Mouse (Mus musculus) T-helper 1 cell (primary cell): ENCODE data around the gene Foxp1.

Experiments
- in situ Hi-C: fragments of 300-600 bp; cut with MboI, MseI; formaldehyde crosslinking; loops from one replicate; pipeline ENCODE4 v1.15.1; 2025; ENCODE audit warnings: high pct_unique_total_duplicates

Foxp1 gene

GRCm38 (mm10) chr6:99297535-99297934 is 225.0 kb downstream of the Foxp1 start:
- in situ Hi-C loops: no loop called here

GRCm38 (mm10) chr6:99295495-99295894 is 227.0 kb downstream of the Foxp1 start:
- in situ Hi-C loops: no loop called here

DNA sequence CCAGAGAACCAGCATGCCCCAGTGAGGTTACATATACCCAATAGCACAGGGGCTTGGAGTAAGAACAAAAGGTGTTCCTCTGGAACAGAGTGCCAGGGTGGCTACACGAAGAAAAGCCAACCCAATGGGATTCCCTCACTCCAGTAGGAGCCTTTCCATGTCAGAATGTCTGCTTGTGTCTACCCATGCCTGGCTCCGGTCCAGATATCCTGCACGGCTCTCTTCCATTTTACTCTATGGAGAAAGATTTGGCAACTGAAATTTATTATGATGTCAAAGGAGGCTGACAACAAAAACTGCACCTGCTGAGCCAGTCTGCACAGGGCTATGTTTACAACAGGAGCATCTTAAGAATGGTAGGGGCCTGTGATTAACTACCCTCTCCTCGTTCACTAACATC is 233.3 kb downstream of the Foxp1 start:
- in situ Hi-C loops: no loop called here

DNA sequence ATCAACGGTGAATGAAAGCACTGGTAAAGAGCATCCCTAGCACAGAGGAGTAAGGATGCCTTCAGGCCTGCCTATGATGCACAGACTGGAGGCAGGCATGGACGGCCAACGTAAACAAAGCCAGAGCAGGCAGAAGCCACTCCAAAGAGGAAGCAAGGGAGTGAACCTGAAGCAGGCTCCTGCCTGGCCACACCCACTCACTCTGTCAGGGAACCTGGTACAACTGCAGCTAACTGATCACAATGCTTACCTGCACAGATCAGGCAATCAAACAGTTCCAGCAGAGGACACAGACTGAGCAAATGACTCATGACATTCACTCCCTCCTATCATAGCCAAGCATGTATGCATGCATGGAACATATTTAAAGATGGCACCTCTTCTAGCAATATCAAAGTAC is 237.5 kb downstream of the Foxp1 start:
- in situ Hi-C loops: no loop called here

- in situ Hi-C loops: no loop called here
These were observed 238.5 kb downstream of the Foxp1 start for GRCm38 (mm10) chr6:99284019-99284418.

DNA sequence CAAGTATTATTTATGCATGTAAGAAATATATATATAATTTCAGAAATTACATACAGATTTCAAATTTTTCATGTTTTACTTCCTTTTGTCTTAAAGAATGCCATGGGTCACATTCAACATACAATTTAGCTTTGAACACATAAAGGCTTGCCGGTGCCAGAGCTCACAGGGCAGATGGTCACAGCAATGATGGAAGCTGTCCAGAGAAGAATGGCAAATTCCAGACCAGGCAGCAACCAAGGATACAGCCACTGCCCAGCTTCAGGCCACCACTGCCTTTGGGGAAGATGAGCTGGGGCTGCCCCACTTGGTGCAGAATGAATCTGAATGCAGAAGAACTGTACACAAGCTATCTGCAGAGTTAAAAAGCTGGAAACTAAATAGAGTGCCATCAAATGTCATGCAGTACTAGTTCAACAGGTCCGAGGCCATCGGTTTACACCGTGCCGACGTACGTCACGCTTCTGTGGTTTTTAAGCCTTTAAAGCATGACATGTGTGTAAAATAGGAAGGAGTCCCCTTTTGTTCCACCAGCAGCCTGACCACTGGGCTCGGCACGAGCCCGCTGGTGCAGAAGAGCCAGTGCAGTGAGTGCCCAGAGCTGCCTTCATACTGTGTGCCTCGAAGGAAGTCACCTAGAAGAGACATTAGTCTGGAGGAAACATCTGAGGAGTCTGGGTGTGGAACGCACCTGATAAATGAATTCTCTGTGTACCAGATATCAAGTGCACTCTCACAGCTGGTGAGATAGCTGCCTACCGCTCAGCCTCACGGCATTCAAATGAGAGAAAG is 239.5 kb downstream of the Foxp1 start:
- in situ Hi-C loops: no loop called here

DNA sequence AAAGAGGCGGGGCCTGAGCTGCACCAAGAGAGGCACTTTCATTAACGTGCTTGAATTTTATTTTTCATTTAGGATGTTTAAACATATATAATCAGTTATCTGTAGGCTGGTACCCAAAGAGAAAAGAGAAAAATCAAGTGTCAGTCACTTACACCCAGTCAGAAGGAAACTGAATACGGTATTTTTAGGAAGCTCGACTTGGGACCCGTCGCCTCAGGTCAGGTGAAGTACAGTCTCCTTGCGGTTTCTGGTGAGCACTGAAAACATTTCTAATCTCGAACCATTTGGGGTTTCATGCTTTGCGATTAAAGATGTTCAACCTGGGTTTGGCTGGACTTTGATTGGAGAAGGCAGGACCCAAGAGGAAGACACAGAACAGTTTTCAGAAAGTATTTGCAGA is 241.1 kb downstream of the Foxp1 start:
- in situ Hi-C loops: no loop called here

DNA sequence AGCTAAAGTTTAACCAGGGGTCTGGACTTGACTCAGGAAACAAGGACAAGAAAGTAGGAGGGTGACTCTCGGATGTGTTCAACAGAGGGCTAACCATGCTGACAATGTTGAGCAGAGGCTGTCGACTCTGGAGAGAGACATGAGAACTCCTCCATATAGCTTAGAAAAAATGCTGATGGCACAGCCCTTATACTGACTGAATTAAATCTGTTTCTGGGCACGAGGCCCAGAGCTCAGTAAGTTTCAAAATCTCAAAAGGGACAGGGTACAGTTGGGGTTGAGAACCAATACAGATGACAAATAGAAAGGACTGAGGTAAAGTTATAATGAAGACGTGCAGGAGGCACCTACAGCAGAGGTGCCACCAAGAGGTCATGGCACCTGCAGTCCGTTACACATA is 241.9 kb downstream of the Foxp1 start:
- in situ Hi-C loops: no loop called here

DNA sequence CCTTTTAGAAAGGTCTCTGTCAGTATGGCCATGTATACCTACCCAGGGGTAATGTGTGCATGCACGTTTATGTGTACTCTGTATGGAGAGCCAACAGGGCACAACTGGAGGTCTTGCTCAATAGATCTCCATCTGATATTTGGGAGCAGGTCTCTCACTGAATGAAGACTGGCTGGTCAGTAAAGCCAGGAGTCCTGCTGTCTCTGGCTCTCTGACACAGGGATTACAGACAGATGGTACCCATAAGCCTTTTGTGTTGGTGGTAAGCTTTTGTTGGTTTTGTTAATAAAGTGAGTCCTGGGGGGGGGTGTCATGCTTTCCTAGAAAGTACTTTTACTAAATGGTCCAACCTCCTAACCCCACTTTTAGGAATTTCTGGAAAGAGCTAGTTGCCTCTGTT is 245.3 kb downstream of the Foxp1 start:
- in situ Hi-C loops: no loop called here

DNA sequence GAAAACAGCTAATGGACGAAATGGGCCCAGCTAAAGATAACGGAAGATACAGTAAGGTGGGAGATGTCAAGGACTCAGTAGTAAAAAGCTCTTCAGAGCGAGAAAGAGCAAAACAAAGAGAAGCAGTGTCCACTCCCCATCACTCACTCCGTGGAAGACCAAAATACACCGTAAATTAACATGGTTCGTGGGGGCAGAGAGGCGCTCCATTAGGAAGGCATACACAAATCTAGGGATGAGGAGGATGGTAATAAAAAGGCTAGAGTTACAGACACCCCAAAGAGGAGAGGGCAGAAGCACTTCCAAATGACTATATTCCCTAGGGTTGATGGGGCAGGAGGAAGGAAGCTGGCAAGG is 246.2 kb downstream of the Foxp1 start:
- in situ Hi-C loops: no loop called here

GRCm38 (mm10) chr6:99275381-99276296 is 246.9 kb downstream of the Foxp1 start:
- in situ Hi-C loops: no loop called here

DNA sequence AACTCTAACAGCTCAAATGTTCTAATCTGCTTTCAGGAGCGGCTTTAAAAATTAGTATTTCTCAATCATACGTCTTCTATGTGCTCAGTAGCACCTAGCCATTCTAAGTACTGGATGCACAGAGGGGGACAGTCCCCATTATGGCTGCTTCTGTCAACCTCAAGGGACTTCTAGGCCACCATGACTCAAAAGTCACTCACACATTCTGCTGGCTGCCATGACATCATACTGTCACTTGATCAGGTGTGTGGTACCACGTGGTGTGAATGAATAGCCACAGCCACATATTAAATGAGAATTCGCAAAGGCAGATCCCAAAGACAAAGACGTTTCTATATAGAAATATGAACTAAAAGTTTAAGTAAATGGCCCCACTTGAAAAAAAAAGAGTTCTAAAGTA is 247.9 kb downstream of the Foxp1 start:
- in situ Hi-C loops: no loop called here

DNA sequence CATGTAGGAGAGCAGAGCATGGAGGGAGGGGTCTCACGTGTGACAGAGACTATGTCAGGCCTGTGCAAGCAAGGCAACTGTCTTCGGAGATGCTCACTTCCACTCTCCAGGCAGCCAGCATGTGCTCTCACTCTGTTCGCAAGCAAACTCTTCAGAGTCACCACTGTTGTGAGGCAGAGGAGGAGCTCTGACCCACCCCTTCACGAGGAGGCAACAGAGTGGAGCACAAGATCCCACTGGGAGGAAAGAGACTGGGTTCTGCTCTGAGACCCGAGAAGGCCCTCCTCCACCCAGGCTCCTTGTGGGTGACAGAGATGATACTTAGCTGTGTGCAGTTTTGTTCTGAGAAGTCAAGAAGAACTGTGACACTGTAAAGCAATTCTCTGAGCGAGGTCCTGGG is 248.3 kb downstream of the Foxp1 start:
- in situ Hi-C loops: no loop called here

DNA sequence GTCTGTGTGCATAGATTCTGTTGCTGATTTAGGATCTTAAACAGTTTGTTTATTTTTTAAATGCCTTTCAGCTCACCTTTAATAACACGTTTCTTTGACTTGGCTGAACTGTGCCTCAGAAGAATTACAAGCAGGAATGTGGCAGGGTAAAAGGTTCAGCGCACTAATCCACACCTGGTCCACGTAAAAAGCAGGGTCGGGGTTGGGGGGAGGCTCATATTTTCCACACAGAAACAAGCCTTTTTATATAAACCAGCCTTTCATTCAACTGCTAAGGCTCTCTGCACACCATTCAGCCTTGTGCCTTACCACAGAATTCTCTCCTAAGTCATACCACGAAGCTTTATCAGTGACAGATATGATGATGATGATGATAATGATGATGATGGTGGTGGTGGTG is 249.3 kb downstream of the Foxp1 start:
- in situ Hi-C loops: no loop called here

GRCm38 (mm10) chr6:99272174-99272573 is 250.3 kb downstream of the Foxp1 start:
- in situ Hi-C loops: no loop called here

- in situ Hi-C loops: no loop called here
These were observed 250.8 kb downstream of the Foxp1 start for GRCm38 (mm10) chr6:99271741-99272140.

- in situ Hi-C loops: no loop called here
These were observed 252.6 kb downstream of the Foxp1 start for GRCm38 (mm10) chr6:99269921-99270320.

DNA sequence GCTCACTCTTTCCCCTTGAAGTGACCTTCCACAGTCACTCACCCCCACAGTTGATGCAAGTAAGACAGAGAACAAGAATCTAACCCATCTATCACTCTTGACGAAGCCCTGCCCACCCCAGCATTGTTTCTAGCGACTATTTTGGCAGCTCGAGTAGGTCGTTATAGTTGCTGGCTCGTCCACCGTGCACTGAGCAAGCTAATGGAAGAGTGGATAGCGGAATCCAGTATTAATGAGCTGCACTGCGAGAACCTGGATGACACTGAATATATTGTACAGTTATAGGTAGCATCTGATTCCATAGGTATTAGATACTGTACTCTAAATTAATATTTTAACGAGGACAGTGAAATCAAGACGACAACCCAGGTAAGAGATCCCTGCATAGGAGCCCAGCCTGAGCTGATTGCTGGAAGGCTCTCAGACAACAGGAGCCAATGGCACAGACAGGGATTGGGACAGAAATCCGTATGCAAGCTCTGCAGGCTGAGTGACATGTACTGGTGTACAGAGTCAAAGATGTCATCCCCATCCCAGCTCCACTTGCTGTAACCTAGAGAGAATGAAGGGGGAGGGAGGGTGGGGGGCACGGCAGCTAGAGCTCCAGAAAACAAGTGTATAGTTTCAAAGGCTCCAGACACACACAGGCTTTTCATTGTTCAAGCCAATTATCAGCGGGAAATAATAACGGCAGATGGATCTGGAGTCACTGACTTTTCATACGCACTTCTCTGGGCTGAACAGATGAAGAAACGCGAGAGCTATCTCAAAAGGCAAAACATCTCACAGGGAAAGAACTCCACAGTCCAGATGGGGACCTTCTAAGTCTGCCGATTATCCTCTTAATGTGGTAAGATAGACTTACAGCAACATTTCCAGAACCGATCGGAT is 254.1 kb downstream of the Foxp1 start:
- in situ Hi-C loops: no loop called here

GRCm38 (mm10) chr6:99265945-99266656 is 256.4 kb downstream of the Foxp1 start:
- in situ Hi-C loops: no loop called here

GRCm38 (mm10) chr6:99265173-99265572 is 257.3 kb downstream of the Foxp1 start:
- in situ Hi-C loops: no loop called here
